Mouse (Mus musculus): Measurements from ENCODE around the gene Csf2. TPM values are rescaled to one million over a fixed set of nuclear protein-coding genes. Genes with fewer than 3 reads are reported as not detected.
"Not testable (repeated sequence)": the region's sequence is repeated elsewhere in the genome, so short reads cannot be mapped to it uniquely, and the experiment has no call there.

The Csf2 gene
- not detected in 2 replicates for polyA plus RNA-seq (2016; fragmentation: Nextera tagmentation; extraction: Ambion mirVana)

- no peaks in the 10 kb centered on the region for H3K9me3 ChIP-seq (replicated peaks)
- 74% methylated on average over 11 of the region's 11 CpGs for WGBS
- no peak for DNase-seq (ENCODE audit: low spot score)
Observed at GRCm38 (mm10) chr11:54248940-54249717, at the start of gene Csf2. TSS of gene Csf2 (minus strand) at chr11:54249667.

GRCm38 (mm10) chr11:54298777-54299176 is 49.3 kb upstream of the Csf2 start:
- no peak for DNase-seq (ENCODE audit: low spot score)
- Histone ChIP-seq H3K27ac (replicated peaks) (no peak overlapping the region), H3K27me3 (ENCODE audit: low read depth, poor library complexity, severe bottlenecking) (0 out of 2 replicates have a peak, but pooled peaks cover 6% of the 10 kb centered on the region), H3K36me3 (no peaks in the 10 kb centered on the region), H3K9me3 (replicated peaks) (peaks cover 6% of the 10 kb centered on the region; the same call in 1 of the 2 replicates), H3K4me3 (no peak overlapping the region), H3K4me1 (peaks cover 7% of the 10 kb centered on the region)

More at GRCm38 (mm10) chr11:54248940-54249717, at the start of gene Csf2:
- Histone ChIP-seq H3K36me3 (no peaks in the 10 kb centered on the region), H3K27me3 (ENCODE audit: low read depth, poor library complexity, severe bottlenecking) (no peaks in the 10 kb centered on the region), H3K27ac (replicated peaks) (no peak within 1 kb of the TSS), H3K4me3 (no peak within 1 kb of the TSS), H3K4me1 (no peaks in the 10 kb centered on the region)

- not testable (repeated sequence) for H3K9me3 ChIP-seq (replicated peaks); H3K27ac ChIP-seq (replicated peaks); H3K4me3 ChIP-seq; H3K36me3 ChIP-seq; DNase-seq (ENCODE audit: low spot score); H3K4me1 ChIP-seq; H3K27me3 ChIP-seq (ENCODE audit: low read depth, poor library complexity, severe bottlenecking)
- WGBS, result 87% methylated on average over 2 of the region's 2 CpGs
Observed at GRCm38 (mm10) chr11:54297471-54297870, 48.0 kb upstream of the Csf2 start.

GRCm38 (mm10) chr11:54296734-54297133 is 47.3 kb upstream of the Csf2 start:
- no peak overlapping the region for H3K27ac ChIP-seq (replicated peaks)
- 0 out of 2 replicates have a peak, but pooled peaks cover 1% of the 10 kb centered on the region for H3K27me3 ChIP-seq (ENCODE audit: low read depth, poor library complexity, severe bottlenecking)
- H3K36me3 ChIP-seq, result no peaks in the 10 kb centered on the region
- peaks cover 6% of the 10 kb centered on the region; the same call in 1 of the 2 replicates for H3K9me3 ChIP-seq (replicated peaks)
- DNase-seq (ENCODE audit: low spot score), result no peak
- no peak overlapping the region for H3K4me3 ChIP-seq
- WGBS, result 95% methylated on average over 1 of the region's 1 CpGs
- no peaks in the 10 kb centered on the region for H3K4me1 ChIP-seq

GRCm38 (mm10) chr11:54295971-54296370 is 46.5 kb upstream of the Csf2 start:
- 89% methylated on average over 4 of the region's 4 CpGs for WGBS
- DNase-seq (ENCODE audit: low spot score), result no peak
- H3K27me3 ChIP-seq (ENCODE audit: low read depth, poor library complexity, severe bottlenecking), result no peaks in the 10 kb centered on the region

GRCm38 (mm10) chr11:54293980-54294807 is 44.7 kb upstream of the Csf2 start:
- H3K4me3 ChIP-seq, result no peak overlapping the region
- no peaks in the 10 kb centered on the region for H3K36me3 ChIP-seq
- H3K27me3 ChIP-seq (ENCODE audit: low read depth, poor library complexity, severe bottlenecking), result no peaks in the 10 kb centered on the region
- H3K4me1 ChIP-seq, result no peaks in the 10 kb centered on the region
- peaks cover 6% of the 10 kb centered on the region; the same call in 1 of the 2 replicates for H3K9me3 ChIP-seq (replicated peaks)
- DNase-seq (ENCODE audit: low spot score), result no peak
- H3K27ac ChIP-seq (replicated peaks), result no peak overlapping the region
- WGBS, result 86% methylated on average over 12 of the region's 12 CpGs

More at GRCm38 (mm10) chr11:54295971-54296370, 46.5 kb upstream of the Csf2 start:
- Histone ChIP-seq H3K27ac (replicated peaks) (no peak overlapping the region), H3K4me3 (no peak overlapping the region), H3K4me1 (no peaks in the 10 kb centered on the region), H3K36me3 (no peaks in the 10 kb centered on the region), H3K9me3 (replicated peaks) (peaks cover 6% of the 10 kb centered on the region; the same call in 1 of the 2 replicates)

- H3K36me3 ChIP-seq, result no peaks in the 10 kb centered on the region
- WGBS, result 91% methylated on average over 2 of the region's 2 CpGs
- no peaks in the 10 kb centered on the region for H3K4me1 ChIP-seq
- H3K27ac ChIP-seq (replicated peaks), result no peak overlapping the region
- H3K4me3 ChIP-seq, result no peak overlapping the region
- H3K9me3 ChIP-seq (replicated peaks), result no peaks in the 10 kb centered on the region
- no peak for DNase-seq (ENCODE audit: low spot score)
- H3K27me3 ChIP-seq (ENCODE audit: low read depth, poor library complexity, severe bottlenecking), result no peaks in the 10 kb centered on the region
Observed at GRCm38 (mm10) chr11:54292163-54292562, 42.7 kb upstream of the Csf2 start.

- 88% methylated on average over 8 of the region's 8 CpGs for WGBS
- no peak overlapping the region for H3K27ac ChIP-seq (replicated peaks)
- no peaks in the 10 kb centered on the region for H3K4me1 ChIP-seq
- no peak overlapping the region for H3K4me3 ChIP-seq
- H3K36me3 ChIP-seq, result no peaks in the 10 kb centered on the region
- no peak for DNase-seq (ENCODE audit: low spot score)
- no peaks in the 10 kb centered on the region for H3K27me3 ChIP-seq (ENCODE audit: low read depth, poor library complexity, severe bottlenecking)
- H3K9me3 ChIP-seq (replicated peaks), result no peaks in the 10 kb centered on the region
Observed at GRCm38 (mm10) chr11:54287821-54288453, 38.5 kb upstream of the Csf2 start.

- H3K27me3 ChIP-seq (ENCODE audit: low read depth, poor library complexity, severe bottlenecking), result no peaks in the 10 kb centered on the region
- H3K9me3 ChIP-seq (replicated peaks), result no peaks in the 10 kb centered on the region
- H3K4me1 ChIP-seq, result peaks cover 3% of the 10 kb centered on the region; the same call in 1 of the 2 replicates
- H3K27ac ChIP-seq (replicated peaks), result no peak overlapping the region
- H3K36me3 ChIP-seq, result no peaks in the 10 kb centered on the region
- no peak for DNase-seq (ENCODE audit: low spot score)
- WGBS, result 83% methylated on average over 5 of the region's 5 CpGs
- no peak overlapping the region for H3K4me3 ChIP-seq
Observed at GRCm38 (mm10) chr11:54271437-54271949, 22.0 kb upstream of the Csf2 start.

GRCm38 (mm10) chr11:54269191-54269896 is 19.9 kb upstream of the Csf2 start:
- Histone ChIP-seq H3K27me3 (ENCODE audit: low read depth, poor library complexity, severe bottlenecking) (no peaks in the 10 kb centered on the region), H3K9me3 (replicated peaks) (no peaks in the 10 kb centered on the region), H3K4me1 (peaks cover 3% of the 10 kb centered on the region; the same call in 1 of the 2 replicates), H3K27ac (replicated peaks) (no peak overlapping the region), H3K4me3 (no peak overlapping the region), H3K36me3 (no peaks in the 10 kb centered on the region)
- WGBS, result 76% methylated on average over 3 of the region's 3 CpGs
- DNase-seq (ENCODE audit: low spot score), result no peak

GRCm38 (mm10) chr11:54267177-54267576 is 17.7 kb upstream of the Csf2 start, which contains the start of gene Il3:
TSS of gene Il3 (minus strand) at chr11:54267277.
- DNase-seq (ENCODE audit: low spot score), result no peak
- WGBS, result 85% methylated on average over 6 of the region's 6 CpGs
- H3K27ac ChIP-seq (replicated peaks), result no peak within 1 kb of the TSS
- no peak within 1 kb of the TSS for H3K4me3 ChIP-seq
- no peaks in the 10 kb centered on the region for H3K4me1 ChIP-seq
- no peaks in the 10 kb centered on the region for H3K9me3 ChIP-seq (replicated peaks)
- no peaks in the 10 kb centered on the region for H3K27me3 ChIP-seq (ENCODE audit: low read depth, poor library complexity, severe bottlenecking)
- H3K36me3 ChIP-seq, result no peaks in the 10 kb centered on the region

GRCm38 (mm10) chr11:54264542-54264941 is 15.1 kb upstream of the Csf2 start:
- no peak overlapping the region for H3K27ac ChIP-seq (replicated peaks)
- H3K27me3 ChIP-seq (ENCODE audit: low read depth, poor library complexity, severe bottlenecking), result no peaks in the 10 kb centered on the region
- H3K36me3 ChIP-seq, result no peaks in the 10 kb centered on the region
- DNase-seq (ENCODE audit: low spot score), result peak; percentile 43
- no peak overlapping the region for H3K4me3 ChIP-seq
- H3K9me3 ChIP-seq (replicated peaks), result no peaks in the 10 kb centered on the region
- H3K4me1 ChIP-seq, result no peaks in the 10 kb centered on the region
- WGBS, result 52% methylated on average over 2 of the region's 2 CpGs
